Mouse (Mus musculus) left cerebral cortex, adult 8-10 months (tissue): ENCODE measurements around the gene Memo1. TPM values are rescaled to one million over a fixed set of nuclear protein-coding genes. Genes with fewer than 3 reads are reported as not detected.
"Not testable (repeated sequence)": the region's sequence is repeated elsewhere in the genome, so short reads cannot be mapped to it uniquely, and the experiment has no call there.

ENCODE experiments used
- DNase-seq, 2 experiments: peaks; one replicate each; pipeline ENCODE4 v3.0.0; 2022; ENCODE audit warnings: low spot score in 2 of 2
- total RNA-seq, 4 experiments: library from RNA; stranded (reverse); gene quantifications; 2 replicates each; pipeline ENCODE4 v1.2.4; 2022

Gene Memo1
- 10 to 100 TPM; 36.5 to 43.7 (median 39.9) TPM for total RNA-seq

DNA sequence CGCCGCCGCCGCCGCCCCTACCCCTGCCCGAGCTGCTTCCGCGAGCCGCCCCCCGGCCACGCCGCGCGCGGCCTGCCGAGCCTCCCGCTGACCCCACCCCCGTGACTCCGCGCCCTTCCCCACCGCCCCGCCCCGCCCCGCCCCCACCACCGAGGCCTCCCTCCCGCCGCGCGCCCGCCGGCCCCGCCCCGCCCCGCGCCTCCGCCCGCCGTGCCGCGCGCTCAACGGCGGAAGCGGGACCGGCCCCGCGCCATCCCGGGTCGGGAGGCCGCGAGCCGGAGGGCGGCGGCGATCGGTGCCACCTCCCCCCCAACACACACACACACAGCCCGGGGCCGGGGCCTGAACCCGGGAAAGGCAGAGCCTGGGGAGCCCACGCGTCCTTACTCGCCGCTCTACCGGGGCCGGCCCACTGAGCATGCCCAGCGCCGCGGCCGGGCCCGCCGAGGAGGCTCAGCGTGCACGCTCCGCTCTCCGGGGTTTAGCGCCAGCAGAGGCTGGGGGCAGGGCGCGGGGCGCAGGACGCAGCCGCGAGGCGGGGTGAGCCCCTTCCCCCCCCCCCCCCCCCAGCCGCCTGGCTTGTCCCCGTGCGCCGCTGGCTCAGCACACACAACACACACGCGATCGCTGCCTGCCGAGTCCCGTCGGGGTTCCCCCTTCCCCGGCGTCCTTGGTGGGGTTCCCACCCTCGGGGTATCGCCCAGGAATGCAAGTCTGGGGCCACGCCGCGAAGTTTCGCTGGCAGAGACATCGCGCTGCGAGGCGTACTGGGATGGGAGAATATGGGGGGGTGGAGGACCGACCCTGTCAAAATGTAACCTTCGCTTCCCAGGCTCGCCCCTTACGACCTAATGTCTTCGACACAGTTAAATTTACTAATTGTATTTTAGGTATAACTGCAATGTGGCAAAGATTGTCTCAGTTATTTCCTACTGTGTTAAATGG is at the start of gene Memo1:
Gene Memo1 (minus strand): TSS at position 496 of the 945 bp plus-strand sequence.
- DNase-seq = peak; percentile 59 to 85

DNA sequence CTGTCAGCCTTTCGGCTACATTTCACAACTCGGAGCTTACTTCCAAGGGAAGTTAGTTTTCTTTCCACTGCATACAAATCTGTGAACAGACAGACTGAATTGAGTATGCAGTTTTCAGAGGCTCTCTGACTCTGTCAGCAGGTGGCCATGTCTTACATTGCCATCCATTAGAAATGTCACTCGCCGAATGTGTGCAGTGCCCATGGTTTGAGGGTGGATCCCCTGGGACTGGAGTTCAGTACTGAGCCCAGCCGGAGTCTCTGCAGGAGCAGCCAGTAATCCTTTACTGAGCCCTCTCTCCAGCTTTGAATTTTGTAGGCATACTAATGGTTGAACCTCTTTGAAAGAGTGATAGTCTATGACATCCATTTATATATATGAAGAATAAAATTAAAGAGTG is 45.8 kb upstream of the Memo1 start:
- no peak for DNase-seq

DNA sequence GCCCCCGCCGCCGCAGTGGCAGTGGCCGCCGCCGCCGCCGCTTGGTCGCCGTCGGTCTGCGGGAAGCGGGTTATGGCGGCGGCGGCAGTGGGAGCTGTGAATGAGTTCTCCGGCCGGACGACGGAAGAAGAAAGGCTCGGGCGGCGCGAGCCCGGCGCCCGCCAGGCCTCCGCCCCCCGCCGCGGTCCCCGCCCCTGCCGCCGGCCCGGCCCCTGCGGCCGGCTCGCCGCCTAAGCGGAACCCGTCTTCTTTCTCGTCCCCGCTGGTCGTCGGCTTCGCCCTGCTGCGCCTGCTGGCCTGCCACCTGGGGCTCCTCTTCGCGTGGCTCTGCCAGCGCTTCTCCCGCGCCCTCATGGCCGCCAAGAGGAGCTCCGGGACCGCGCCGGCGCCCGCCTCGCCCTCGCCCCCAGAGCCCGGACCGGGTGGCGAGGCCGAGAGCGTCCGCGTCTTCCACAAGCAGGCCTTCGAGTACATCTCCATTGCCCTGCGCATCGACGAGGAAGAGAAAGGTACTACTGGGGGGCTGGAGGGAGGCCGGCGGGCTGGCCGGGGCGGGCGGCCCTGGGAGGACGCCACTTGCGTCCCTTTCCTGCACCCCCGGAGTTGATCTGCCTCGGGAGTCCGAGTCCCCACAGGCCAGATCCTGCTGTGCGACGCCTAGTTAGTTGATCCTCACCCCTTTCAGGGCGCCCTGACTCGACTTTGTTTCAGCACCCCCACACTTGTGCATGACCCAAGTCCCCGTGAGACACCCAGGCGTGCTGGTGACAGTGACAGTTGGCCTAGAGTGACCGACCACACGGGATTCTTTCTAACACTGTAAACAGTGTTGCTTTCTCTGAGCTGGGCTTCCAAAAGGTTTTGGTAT is 43.9 kb upstream of the Memo1 start, which contains the start of gene Spast:
Gene Spast (plus strand): TSS at position 51 of the 868 bp plus-strand sequence.
- DNase-seq = peak; percentile 25 to 35

DNA sequence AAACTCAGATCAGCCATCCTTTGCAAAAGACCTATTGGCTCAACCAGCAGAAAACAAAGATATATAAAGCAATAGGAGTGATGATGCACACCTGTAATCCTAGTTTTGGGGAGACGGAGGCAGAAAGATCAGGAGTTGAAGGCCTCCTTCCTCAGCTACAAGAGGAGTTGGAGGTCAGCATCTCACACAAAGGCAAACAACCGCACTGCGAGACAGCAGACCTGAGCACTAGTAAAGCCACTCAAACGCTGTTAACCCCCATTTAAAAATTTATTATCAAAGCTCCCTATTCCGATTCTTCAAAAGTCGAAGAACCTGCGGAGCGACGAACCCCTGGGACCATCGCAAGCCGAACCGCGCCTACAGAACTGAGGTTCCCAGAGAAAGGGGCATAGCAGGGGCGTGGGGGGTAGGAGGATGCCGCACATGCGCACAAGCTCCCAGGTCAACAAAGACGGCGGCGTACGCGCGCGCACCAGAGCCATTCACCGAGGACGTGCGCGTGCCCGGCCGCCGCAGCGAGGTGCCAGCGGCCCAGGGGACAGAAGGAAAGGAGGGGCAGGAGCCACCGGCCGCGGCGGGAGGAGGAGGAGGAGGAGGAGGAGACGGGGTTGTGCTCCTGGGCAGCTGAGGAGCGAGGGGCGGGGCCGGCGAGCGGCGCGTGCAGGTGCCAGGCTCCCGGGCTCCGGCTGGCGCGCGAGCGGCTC is 43.1 kb upstream of the Memo1 start:
- DNase-seq = peak; percentile 89 to 93

DNA sequence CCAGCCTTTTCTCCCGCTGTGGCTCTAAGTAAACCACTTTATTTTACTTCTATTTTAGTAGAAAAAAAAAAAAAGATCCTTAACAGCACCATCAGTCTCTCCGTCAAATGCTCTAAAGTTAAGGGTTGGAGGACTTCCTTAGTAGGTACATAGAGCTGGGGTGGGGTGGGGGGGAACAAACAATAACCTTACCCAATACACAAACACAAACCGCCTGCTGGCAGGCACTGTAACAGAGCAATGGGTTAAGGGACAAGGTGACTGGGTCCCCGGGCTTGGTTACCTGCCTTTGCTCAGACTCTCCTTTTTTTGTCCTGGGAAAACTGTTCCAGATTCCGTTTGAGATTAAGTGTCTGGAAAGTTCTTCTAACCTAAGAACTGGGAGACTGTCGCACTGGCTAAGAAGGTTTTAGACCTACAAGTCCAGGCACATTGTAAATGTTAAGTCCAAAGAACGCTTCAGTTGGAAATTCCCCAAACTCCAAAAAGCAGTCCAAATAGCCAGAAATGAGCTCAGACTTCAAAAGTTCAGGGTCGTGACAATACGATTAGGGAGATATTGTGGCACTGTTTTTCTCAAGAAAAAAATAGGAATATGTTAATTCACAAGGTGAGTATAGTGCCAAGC is 35.8 kb upstream of the Memo1 start:
- no peak for DNase-seq

DNA sequence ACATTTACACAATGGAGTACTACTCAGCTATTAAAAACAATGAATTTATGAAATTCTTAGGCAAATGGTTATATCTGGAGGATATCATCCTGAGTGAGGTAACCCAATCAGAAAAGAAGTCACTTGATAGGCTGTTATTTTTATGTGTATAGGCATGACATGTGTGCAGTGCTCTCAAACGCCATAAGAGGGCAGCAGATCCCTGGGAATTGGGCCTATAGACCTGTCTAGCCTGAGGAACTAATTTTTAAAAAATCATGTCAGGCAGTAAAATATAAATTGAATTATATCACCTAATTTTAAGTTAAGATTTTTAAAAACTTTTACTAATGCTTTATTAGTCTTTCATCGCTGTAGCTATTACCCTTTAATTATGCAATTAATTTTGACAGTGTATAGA is 32.8 kb upstream of the Memo1 start:
- not testable (repeated sequence) for DNase-seq

DNA sequence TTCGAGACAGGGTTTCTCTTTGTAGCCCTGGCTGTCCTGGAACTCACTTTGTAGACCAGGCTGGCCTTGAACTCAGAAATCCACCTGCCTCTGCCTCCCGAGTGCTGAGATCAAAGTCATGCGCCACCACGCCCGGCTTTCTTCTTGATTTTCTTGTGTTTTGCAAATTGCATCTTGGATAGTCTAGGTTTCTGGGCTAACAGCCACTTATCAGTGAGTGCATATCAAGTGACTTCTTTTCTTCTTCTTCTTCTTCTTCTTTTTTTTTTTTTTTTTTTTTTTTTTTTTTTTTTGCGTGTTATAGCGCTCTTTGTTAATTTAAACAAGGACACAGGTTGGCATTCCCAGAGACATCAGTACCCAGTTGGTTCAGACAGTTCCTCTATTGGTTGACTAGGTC is 31.9 kb upstream of the Memo1 start:
- not testable (repeated sequence) for DNase-seq

DNA sequence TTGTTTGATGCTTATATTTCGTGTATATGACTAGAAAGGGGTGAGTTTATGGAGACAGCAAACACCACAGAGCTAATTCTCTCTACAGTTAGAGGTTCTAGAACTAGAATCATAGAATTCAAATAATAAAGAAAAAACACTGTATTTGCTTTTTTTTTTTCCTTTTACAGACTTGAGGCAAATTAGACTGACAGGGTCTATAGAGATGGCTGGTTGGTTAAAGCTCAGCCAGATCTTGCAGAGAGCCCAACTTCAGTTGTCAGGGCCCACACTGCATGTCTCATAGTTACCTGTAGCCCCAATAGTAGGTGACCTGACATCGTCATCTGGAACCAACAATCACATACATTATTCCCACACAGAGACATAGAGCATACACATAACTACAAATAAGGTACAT is 28.5 kb upstream of the Memo1 start, which contains the start of gene Dpy30:
Gene Dpy30 (minus strand): TSS at position 101 of the 400 bp plus-strand sequence.
- no peak for DNase-seq

DNA sequence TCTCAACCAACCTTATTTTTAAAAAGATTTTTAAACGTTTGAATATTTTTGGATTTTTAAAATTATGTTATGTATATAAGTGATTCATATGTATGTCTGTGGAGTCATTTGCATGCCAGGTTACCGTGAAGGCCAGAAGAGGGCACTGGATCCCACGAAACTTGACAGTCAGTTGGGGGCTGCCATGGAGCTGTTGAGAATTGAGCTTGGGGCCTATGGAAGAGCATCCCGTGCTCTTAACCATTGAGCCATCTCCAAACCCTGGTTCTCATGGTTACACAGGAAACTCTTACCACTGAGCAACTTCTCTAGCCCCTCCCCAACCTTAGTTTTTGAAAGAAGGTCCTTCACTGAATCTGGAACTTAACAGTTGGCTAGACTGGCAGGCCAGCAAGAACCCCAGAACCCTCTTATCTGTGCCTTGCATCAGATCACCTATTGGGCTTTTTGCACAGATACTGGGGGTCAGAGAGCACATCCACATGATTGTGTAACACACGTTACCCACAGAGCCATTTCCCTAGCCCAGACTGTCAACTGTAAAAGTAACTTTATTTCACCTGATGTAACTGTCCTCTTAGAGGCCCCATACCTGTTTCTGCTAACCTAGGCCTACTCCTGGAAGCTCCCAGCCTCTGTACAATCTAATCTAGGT is 27.2 kb upstream of the Memo1 start:
- no peak for DNase-seq

DNA sequence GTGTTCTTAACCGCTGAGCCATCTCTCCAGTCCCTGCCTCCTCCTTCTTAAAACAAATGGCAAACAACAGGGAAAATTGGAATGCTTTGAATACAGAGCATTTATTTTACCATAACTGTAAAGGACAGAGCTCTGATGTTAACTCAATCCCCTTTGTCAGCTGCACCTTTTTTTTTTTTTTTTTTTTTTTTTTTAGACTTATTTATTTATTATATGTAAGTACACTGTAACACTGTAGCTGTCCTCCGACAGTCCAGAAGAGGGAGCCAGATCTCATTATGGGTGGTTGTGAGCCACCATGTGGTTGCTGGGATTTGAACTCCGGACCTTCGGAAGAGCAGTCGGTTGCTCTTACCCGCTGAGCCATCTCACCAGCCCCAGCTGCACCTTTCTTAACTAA is 23.4 kb upstream of the Memo1 start:
- DNase-seq = no peak

DNA sequence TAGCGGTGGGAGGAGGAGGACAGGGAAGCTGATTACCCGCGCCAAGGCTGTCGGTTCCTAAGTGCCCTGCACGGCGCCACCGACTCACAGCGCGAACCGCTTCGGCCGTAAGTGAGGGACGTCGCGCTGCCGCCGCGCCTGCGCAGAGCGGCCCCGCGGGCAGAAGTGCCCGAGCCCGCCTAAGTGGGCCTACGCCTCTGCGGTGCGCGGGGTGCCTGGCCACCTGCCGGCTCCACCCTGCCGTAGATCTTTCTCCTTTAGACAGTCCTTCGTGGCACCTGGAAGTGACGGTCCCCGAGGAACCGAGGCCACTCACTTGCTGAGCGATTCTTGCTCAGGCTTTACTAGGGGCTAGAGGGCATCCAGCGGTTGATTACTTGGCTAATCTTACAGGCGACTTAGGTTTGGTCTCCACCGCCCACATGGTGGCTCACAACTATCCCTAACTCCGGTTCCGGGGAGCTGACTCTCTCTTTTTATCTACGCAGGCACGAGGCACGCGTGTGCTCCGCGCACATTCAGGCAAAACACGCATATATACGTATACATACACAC is 21.1 kb upstream of the Memo1 start:
- DNase-seq = peak; percentile 80 to 86

DNA sequence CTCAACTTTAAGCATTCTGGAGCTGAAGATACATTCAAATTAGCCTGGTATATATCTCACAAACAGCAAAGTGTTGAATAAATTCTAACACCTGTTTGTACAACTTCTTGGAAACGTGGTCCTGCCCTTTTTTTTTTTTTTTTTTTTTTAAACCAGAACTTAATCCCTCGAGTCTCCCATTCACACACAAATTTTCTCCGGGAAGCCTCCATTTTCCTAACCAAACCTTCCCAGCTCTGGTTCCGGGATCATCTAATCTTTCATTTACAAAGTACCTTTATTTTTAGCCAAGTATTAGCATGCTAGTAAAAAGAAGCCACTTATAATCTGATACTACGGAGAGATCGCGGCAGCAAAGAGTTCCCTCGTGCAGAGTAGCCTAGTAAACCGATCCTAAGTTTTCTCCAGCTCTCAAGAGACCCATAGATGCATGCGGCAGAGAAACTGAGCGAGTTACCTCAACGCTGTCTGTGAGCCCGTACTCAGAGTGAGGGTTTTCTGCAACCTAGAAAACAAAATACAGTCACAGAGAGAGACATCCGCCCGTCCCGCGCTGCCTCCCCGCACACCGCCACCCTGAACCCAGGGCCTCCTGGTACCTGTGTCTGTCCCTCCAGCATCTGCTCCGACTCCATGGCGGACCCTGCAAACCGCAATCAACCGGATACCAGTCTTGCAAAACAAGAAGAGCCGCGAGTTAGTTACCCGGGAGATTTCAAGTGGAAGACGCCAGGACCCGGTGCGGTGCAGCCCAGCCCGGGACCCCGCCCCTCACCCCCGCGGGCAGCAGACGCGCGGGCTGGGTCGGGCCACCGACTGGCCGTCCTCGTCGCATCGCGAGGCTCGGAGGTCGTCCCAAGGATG is 20.4 kb upstream of the Memo1 start:
- no peak for DNase-seq

DNA sequence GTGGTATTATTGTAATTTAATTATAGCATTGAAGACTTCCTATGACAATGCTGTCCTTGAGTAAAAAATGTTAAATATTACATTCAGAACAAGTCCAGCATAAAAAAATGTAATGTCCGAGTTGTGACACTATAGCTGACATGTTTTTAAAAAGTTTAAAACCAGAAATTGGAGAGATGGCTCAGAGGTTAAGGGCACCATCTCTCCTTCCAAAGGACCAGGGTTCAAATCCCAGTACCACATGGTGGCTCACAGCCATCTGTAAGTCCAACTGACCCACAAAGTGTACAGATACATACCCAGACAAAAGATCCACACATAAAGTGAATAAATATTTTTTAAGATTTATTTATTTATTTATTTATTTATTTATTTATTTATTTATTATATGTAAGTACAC is 10.7 kb upstream of the Memo1 start:
- DNase-seq = no peak

DNA sequence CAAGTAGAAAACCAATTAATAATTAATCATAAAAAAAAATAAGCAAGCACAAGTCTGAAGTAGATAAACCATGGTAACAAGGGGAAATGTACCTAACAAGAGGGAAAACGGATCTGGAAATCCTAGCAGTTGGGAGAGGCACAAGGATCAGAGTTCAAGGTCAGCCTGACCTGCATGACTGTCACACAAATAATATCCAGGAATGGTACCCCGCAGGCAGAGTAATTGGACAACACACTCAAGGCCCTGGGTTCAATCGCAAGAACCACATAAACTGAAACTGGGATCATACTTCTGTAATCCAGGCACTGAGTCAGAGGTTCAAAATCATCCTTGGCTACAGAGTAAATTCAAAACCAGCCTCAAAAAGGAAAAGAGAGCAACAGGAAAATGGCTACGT is 10.3 kb upstream of the Memo1 start:
- no peak for DNase-seq

DNA sequence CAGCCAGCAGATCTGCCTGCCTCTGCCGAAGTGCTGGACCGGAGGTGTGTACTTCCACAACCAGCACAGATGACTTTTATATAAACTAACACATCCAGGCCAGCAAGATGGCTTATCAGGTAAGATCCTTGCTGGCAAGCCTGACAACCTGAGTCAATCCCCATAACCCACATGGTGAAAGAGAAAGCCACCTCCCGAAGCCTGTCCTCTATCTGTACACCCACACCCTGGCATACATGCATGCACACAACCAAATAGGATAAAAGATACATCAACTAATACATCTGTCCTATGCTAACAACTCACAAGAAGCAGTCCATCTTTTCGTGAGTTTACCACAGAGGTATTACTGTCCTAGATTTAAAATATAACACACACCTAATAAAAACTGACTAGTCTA is 8.7 kb upstream of the Memo1 start:
- no peak for DNase-seq

DNA sequence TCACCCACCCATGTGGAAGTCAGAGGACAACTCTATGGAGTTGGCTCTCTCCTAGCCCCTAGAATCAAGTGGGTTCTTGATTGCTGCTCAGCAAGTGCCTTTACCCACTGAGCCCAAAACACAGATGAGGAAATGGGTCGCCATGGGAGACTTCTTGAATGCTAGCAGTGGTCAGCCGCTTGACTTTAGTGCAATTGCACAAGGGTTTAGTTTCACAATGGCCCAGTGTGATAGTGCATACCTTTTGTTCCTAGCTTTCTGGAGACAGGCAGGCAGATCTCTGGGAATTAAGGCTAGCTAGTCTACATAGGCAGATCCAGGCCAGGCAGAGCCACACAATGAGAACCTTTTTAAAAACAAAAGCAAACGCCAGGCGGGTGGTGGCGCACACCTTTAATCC is 4.8 kb upstream of the Memo1 start:
- DNase-seq = no peak

DNA sequence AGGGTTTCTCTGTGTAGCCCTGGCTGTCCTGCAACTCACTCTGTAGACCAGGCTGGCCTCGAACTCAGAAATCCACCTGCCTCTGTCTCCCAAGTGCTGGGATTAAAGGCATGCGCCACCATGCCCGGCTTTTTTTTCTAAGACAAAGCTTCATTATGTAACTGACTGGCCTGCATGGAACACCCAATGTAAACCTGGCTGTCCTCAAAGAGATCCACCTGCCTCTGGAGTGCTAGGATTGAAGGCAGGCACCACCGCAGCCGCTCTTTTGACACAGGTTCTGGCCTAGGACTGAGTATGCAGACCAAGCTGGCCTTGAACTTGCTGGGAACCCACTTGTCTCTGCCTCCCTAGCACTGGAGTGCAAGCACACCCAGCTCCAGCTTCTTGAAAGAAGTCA is 1.7 kb upstream of the Memo1 start:
- DNase-seq = not testable (repeated sequence)

DNA sequence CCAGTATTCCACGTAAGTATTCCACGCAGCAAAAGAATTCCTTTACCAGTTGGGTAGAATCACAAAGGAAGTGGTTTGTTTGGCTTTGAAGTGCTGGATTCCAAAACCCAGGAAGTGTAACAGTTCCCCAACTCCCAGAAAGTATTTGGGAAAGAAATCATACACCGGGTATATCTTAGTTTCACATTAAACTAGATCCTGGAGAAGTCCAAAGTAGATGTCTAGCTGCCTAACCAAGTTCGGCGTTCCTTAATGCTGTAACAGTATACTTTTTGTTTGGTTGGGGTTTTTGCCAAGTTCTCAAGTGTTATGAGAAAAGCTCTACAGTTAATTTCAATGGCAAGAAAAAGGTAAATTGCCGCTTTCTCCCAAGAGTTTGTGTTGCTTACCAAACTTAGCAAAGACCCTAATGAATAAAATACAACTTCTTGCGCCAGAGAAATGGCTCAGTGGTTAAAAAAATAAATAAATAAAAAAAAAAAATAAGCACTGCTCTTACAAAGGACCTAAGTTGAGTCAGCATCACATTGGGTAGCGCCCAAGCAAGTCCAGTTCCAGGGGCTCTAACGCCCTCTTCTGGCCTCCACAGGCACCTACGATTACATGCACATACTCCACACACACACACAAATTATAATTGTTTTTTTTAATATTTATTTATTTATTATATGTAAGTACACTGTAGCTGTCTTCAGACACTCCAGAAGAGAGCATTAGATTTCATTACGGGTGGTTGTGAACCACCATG is 929 bp upstream of the Memo1 start:
- no peak for DNase-seq
